Mouse (Mus musculus) frontal cortex, postnatal 10 days (tissue): ENCODE measurements around the gene Dpm1.
A peak's percentile ranks its signal among the peaks of the same experiment; 100 is the strongest.

Experiments
- DNase-seq, 2 experiments: peaks; one replicate each; pipeline ENCODE4 v3.0.0; 2022; ENCODE audit warnings: low spot score in 2 of 2, mixed read lengths in 1 of 2

Dpm1 gene

GRCm38 (mm10) chr2:168230026-168230728, at the start of gene Dpm1, which contains the start of the genes Gm20716 and Mocs3:
Gene Dpm1 (minus strand): TSS chr2:168230591.
Gene Gm20716 (minus strand): TSS chr2:168230364.
Gene Mocs3 (plus strand): TSS chr2:168230622.
- DNase-seq: peak; percentile 80 to 88

- DNase-seq: peak in 1 of 2 experiments; percentile 58
Measured at GRCm38 (mm10) chr2:168274374-168274935, 44.1 kb upstream of the Dpm1 start.

- no peak for DNase-seq
Measured at GRCm38 (mm10) chr2:168273387-168273786, 43.0 kb upstream of the Dpm1 start.

GRCm38 (mm10) chr2:168268033-168268432, 37.6 kb upstream of the Dpm1 start:
- no peak for DNase-seq

- no peak for DNase-seq
Measured at GRCm38 (mm10) chr2:168260900-168261299, 30.5 kb upstream of the Dpm1 start.

- no peak for DNase-seq
Measured at GRCm38 (mm10) chr2:168260124-168260523, 29.7 kb upstream of the Dpm1 start.

GRCm38 (mm10) chr2:168259046-168259445, 28.7 kb upstream of the Dpm1 start:
- DNase-seq: no peak

GRCm38 (mm10) chr2:168257188-168257587, 26.8 kb upstream of the Dpm1 start:
- no peak for DNase-seq

GRCm38 (mm10) chr2:168256506-168256905, 26.1 kb upstream of the Dpm1 start:
- no peak for DNase-seq

GRCm38 (mm10) chr2:168253822-168254221, 23.4 kb upstream of the Dpm1 start:
- peak in 1 of 2 experiments; percentile 44 for DNase-seq

GRCm38 (mm10) chr2:168252639-168253292, 22.4 kb upstream of the Dpm1 start:
- DNase-seq: no peak

GRCm38 (mm10) chr2:168250270-168250669, 19.9 kb upstream of the Dpm1 start:
- DNase-seq: peak; percentile 54 to 76

- DNase-seq: no peak
Measured at GRCm38 (mm10) chr2:168248856-168249245, 18.5 kb upstream of the Dpm1 start.

- no peak for DNase-seq
Measured at GRCm38 (mm10) chr2:168248167-168248855, 17.9 kb upstream of the Dpm1 start.

GRCm38 (mm10) chr2:168245571-168245970, 15.2 kb upstream of the Dpm1 start:
- no peak for DNase-seq

GRCm38 (mm10) chr2:168243278-168243677, 12.9 kb upstream of the Dpm1 start:
- no peak for DNase-seq

GRCm38 (mm10) chr2:168242841-168243240, 12.4 kb upstream of the Dpm1 start:
- no peak for DNase-seq

- no peak for DNase-seq
Measured at GRCm38 (mm10) chr2:168238335-168238734, 7.9 kb upstream of the Dpm1 start.

GRCm38 (mm10) chr2:168233286-168233685, 2.9 kb upstream of the Dpm1 start:
- no peak for DNase-seq

GRCm38 (mm10) chr2:168231471-168231829, 1.1 kb upstream of the Dpm1 start:
- no peak for DNase-seq

GRCm38 (mm10) chr2:168230773-168231470, 531 bp upstream of the Dpm1 start:
- DNase-seq: peak in 1 of 2 experiments; percentile 35
